In the genomic region with DNA sequence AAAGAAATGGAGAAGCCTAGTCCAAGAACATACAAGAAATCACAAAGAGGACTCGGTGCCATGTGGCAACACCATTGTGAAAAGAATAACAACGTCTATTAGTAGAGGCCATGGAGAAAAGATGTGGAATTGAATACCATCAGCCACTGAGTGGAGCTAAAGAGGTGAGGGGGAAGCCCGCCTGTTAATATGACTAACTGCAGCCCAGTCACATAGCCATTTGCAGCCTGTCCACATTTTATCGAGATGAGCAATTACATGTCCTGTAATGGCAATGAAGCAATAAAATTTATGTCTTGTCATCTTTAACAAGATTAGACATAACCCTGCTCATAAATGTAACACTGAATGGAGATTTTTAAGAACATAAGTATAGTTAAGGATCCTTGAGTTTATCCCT, we compare ENCODE assay signal across 25 mouse cellular contexts. TPM values are rescaled to one million over a fixed set of nuclear protein-coding genes. Genes with fewer than 3 reads are reported as not detected.
DNase-seq lines count a peak whose midpoint lies in the region; ATAC-seq and TF ChIP-seq lines count a peak whose summit lies in the region.
"Had no signal": no experiment of that assay in that cellular context is flagged by ENCODE, and none has a peak within 500 bp of the region (broad histone marks: within the 10 kb centered on the region; RNA-seq: fewer than 3 reads in every experiment).

No protein-coding gene starts in this region.

- H3K27ac ChIP-seq in layer of hippocampus, adult 2 months = no peak overlapping the region
- H3K27ac ChIP-seq: forebrain, embryonic 10.5 days; forebrain, embryonic 13.5 days; hindbrain, embryonic 10.5 days; hindbrain, embryonic 13.5 days; intestine, embryonic 15.5 days had no signal

- ATAC-seq in granulocyte monocyte progenitor cell, adult 5-6 weeks (replicated peaks; ENCODE audit: poor library complexity, severe bottlenecking) = no peak
- ATAC-seq: CD4-positive, CD25-positive, alpha-beta regulatory T cell, adult 4 months; forebrain, embryonic 13.5 days; forebrain, embryonic 16.5 days; hindbrain, embryonic 16.5 days; intestine, embryonic 15.5 days had no signal

- TF ChIP-seq CTCF in layer of hippocampus, adult 2 months (conservative IDR thresholded peaks at IDR 0.05) = peak; percentile 40

- H3K4me3 ChIP-seq in layer of hippocampus, adult 2 months = no peak overlapping the region
- H3K4me3 ChIP-seq: forebrain, embryonic 10.5 days; forebrain, embryonic 13.5 days; hindbrain, embryonic 10.5 days; hindbrain, embryonic 13.5 days; intestine, embryonic 15.5 days had no signal

- DNase-seq in adrenal gland, adult 8-10 months = peak; percentile 11
- no peak for DNase-seq in adrenal gland, postnatal 25 days
- no peak for DNase-seq in layer of hippocampus, adult 2 months (ENCODE audit: low spot score in 2 of 2)
- DNase-seq in layer of hippocampus, postnatal 36 days = no peak
- peak; percentile 12 for DNase-seq in adrenal gland, postnatal 10 days
- DNase-seq in kidney, postnatal 14 days = no peak
- DNase-seq: cerebellum, adult 18-20 months; cerebellum, adult 9-10 months; cerebellum, postnatal 14 days; gastrocnemius, postnatal 25 days; kidney, adult 11 months; kidney, adult 8-10 months had no signal

RNA-seq across cellular contexts. Expression of a gene that starts 30.7 kb away (rescaled TPM):
- total RNA-seq in adrenal gland, adult 8-10 months (2022) = not detected
- total RNA-seq in adrenal gland, postnatal 25 days (2021) = not detected in 2 replicates
- not detected for total RNA-seq in layer of hippocampus, adult 2 months (2021)
- total RNA-seq in layer of hippocampus, postnatal 36 days (2021) = not detected
- not detected for total RNA-seq in adrenal gland, postnatal 10 days (2021)
- not detected in 2 replicates for total RNA-seq in granulocyte monocyte progenitor cell, adult 5-6 weeks (2014; fragmentation: Nextera tagmentation)
- not detected in 2 replicates for total RNA-seq in granulocyte monocyte progenitor cell, adult 5-6 weeks (2017)
- total RNA-seq: gastrocnemius, adult 18-20 months; gastrocnemius, postnatal 25 days; heart, adult 8-10 months; heart, postnatal 25 days; MEL had no signal

Comparison
In these comparisons a context has a peak if more than half of its experiments do, and no peak if none do; other contexts are left out.
1. DNase-seq: peak in adrenal gland, adult 8-10 months (single experiment) and adrenal gland, postnatal 10 days (single experiment); none in adrenal gland, postnatal 25 days (single experiment), layer of hippocampus, adult 2 months (0 of 2), layer of hippocampus, postnatal 36 days (0 of 2) and kidney, postnatal 14 days (single experiment).